Mouse (Mus musculus): ENCODE data around the gene B4galnt1.

B4galnt1 gene

GRCm38 (mm10) chr10:127164631-127165353, at the start of gene B4galnt1:
B4galnt1 (plus strand) TSS chr10:127165225.
- peak; percentile 59 to 74 for DNase-seq

- no peak for DNase-seq
These were observed 46.6 kb upstream of the B4galnt1 start for GRCm38 (mm10) chr10:127118470-127118869.

GRCm38 (mm10) chr10:127119229-127119628, 45.8 kb upstream of the B4galnt1 start:
- DNase-seq = no peak

GRCm38 (mm10) chr10:127120301-127121065, 44.5 kb upstream of the B4galnt1 start:
- peak in 1 of 2 experiments; percentile 42 for DNase-seq

- peak; percentile 97 to 98 for DNase-seq
These were observed 44.0 kb upstream of the B4galnt1 start, which contains the start of gene Os9 for GRCm38 (mm10) chr10:127121066-127121477. Os9 (minus strand) TSS chr10:127121131.

GRCm38 (mm10) chr10:127122018-127122417, 43.0 kb upstream of the B4galnt1 start:
- DNase-seq = no peak

- DNase-seq = peak; percentile 32 to 53
These were observed 42.1 kb upstream of the B4galnt1 start for GRCm38 (mm10) chr10:127122784-127123435.

GRCm38 (mm10) chr10:127123436-127123805, 41.6 kb upstream of the B4galnt1 start:
- DNase-seq = peak; percentile 63 to 87

GRCm38 (mm10) chr10:127125210-127126001, 39.6 kb upstream of the B4galnt1 start:
- DNase-seq = peak; percentile 66 to 70

GRCm38 (mm10) chr10:127126579-127126978, 38.4 kb upstream of the B4galnt1 start:
- DNase-seq = no peak

GRCm38 (mm10) chr10:127127711-127128279, 37.2 kb upstream of the B4galnt1 start:
- no peak for DNase-seq

- DNase-seq = no peak
These were observed 35.6 kb upstream of the B4galnt1 start for GRCm38 (mm10) chr10:127129431-127129830.

- DNase-seq = no peak
These were observed 32.6 kb upstream of the B4galnt1 start for GRCm38 (mm10) chr10:127132469-127132868.

GRCm38 (mm10) chr10:127134394-127135035, 30.5 kb upstream of the B4galnt1 start:
- peak in 1 of 2 experiments; percentile 50 for DNase-seq

GRCm38 (mm10) chr10:127135118-127135836, 29.7 kb upstream of the B4galnt1 start:
- DNase-seq = no peak

GRCm38 (mm10) chr10:127136510-127136909, 28.5 kb upstream of the B4galnt1 start:
- DNase-seq = no peak

- no peak for DNase-seq
These were observed 27.1 kb upstream of the B4galnt1 start for GRCm38 (mm10) chr10:127137896-127138295.

- no peak for DNase-seq
These were observed 26.5 kb upstream of the B4galnt1 start for GRCm38 (mm10) chr10:127138328-127139141.

- DNase-seq = no peak
These were observed 24.1 kb upstream of the B4galnt1 start for GRCm38 (mm10) chr10:127140971-127141370.

- no peak for DNase-seq
These were observed 23.5 kb upstream of the B4galnt1 start for GRCm38 (mm10) chr10:127141500-127141899.
